Mouse (Mus musculus): ENCODE measurements at regions not wholly inside any gene's neighbourhood (a gene's known extent, or its start where the extent isn't known, plus 50 kb on each side); places are given as distances from the start of the nearest gene placed in this dataset.

DNA sequence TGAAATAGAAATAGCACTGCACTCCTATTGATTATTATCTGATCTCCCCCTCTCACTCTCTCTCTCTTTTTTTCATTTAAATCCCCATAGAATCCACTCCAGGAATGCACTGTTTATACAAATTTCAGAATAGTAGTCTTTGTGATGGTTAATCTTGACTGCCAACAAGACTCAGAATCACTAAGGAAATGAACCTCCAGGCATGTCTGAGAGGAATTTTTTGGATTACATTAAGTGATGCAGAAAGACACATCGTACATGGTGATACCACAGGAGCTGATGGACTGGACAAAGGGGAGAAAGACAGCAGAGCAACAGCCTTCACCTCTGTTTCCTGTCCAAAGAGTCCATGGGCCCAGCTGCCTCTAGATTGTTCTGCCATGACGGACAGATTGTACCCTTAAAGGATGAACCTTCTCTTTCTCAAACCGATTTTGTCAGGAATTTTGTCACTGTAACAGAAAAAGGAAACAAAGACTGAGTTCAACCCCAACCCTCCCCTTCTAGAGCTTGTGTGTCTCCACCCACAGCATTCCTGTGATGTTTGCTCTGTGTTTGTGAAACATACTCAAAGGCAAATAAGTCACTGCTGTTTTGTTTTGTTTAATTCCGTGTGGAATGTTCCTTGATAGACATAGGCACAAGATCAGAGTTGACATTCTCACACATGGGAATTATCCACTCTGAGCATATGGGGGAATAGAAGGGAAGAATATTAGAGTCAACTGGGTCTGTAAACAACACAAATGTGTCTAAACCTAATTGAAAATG is 59.1 kb upstream of the Gm34302 start:
- no peak for DNase-seq (ENCODE audit: low read depth, low spot score)

DNA sequence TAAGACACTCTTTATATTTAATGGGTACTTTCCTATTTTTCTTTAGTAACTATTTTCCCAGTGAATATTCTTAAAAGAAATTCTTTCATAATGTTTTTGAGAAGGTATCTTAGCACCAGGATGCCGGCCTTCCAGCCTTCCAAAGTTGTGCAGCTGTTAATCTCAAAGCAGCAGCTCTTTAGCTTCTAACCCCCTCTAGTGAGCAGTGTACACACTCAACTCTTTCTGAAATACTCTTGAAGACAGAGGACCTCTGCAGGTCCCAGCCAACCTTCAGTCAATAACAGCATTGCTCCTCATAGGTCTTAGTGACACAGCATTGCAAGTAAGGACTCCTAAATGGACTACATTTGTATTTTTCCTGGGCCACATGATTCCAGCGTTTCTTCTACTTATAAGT is 55.2 kb upstream of the Gm34302 start:
- no peak for DNase-seq (ENCODE audit: low read depth, low spot score)

GRCm38 (mm10) chr3:63534141-63534540 is 50.5 kb upstream of the Gm34302 start:
- no peak for DNase-seq (ENCODE audit: low read depth, low spot score)

Data from CD4-positive helper T cell, adult 2 months (primary cell).